Mouse (Mus musculus): ENCODE data around the gene Ckap4. TPM values are rescaled to one million over a fixed set of nuclear protein-coding genes. Genes with fewer than 3 reads are reported as not detected.

Ckap4 gene
- polyA plus RNA-seq, 1 experiment from 2014 or later, result 23.3 TPM

GRCm38 (mm10) chr10:84515512-84515950 lies 18.3 kb downstream of the Ckap4 start:
- Histone ChIP-seq H3K9me3 (ENCODE audit: control insufficient read depth) (no peaks in the 10 kb centered on the region), H3K36me3 (ENCODE audit: control insufficient read depth, insufficient read depth) (no peaks in the 10 kb centered on the region), H3K27ac (ENCODE audit: low read depth, low read length) (no peak overlapping the region), H3K4me3 (ENCODE audit: low read depth, low read length) (no peak overlapping the region), H3K4me1 (replicated peaks; ENCODE audit: control insufficient read depth, insufficient read depth, low read length) (no peaks in the 10 kb centered on the region), H3K27me3 (replicated peaks; ENCODE audit: control insufficient read depth, insufficient read depth, low read length) (no peaks in the 10 kb centered on the region), H3K4me2 (replicated peaks; ENCODE audit: low read depth) (no peak overlapping the region), H3K9ac (ENCODE audit: low read depth, low read length) (no peak overlapping the region)
- TF ChIP-seq CTCF (IDR thresholded peaks at IDR 0.05; ENCODE audit: low read depth), result peak; percentile 90
- 24% methylated on average over 3 of the region's 3 CpGs for WGBS
- 0 out of 2 replicates have a peak, but pooled peaks have one; percentile 19 for ATAC-seq

GRCm38 (mm10) chr10:84514038-84514578 lies 19.8 kb downstream of the Ckap4 start:
- Histone ChIP-seq H3K27ac (ENCODE audit: low read depth, low read length) (no peak overlapping the region), H3K4me2 (replicated peaks; ENCODE audit: low read depth) (no peak overlapping the region), H3K36me3 (ENCODE audit: control insufficient read depth, insufficient read depth) (no peaks in the 10 kb centered on the region), H3K9me3 (ENCODE audit: control insufficient read depth) (no peaks in the 10 kb centered on the region), H3K4me1 (replicated peaks; ENCODE audit: control insufficient read depth, insufficient read depth, low read length) (no peaks in the 10 kb centered on the region), H3K9ac (ENCODE audit: low read depth, low read length) (no peak overlapping the region), H3K4me3 (ENCODE audit: low read depth, low read length) (no peak overlapping the region), H3K27me3 (replicated peaks; ENCODE audit: control insufficient read depth, insufficient read depth, low read length) (no peaks in the 10 kb centered on the region)
- ATAC-seq, result no peak
- WGBS, result 43% methylated on average over 5 of the region's 5 CpGs
- peak; percentile 88 for TF ChIP-seq CTCF (IDR thresholded peaks at IDR 0.05; ENCODE audit: low read depth)

- H3K27ac ChIP-seq (ENCODE audit: low read depth, low read length), result no peak overlapping the region
- H3K36me3 ChIP-seq (ENCODE audit: control insufficient read depth, insufficient read depth), result no peaks in the 10 kb centered on the region
- H3K9me3 ChIP-seq (ENCODE audit: control insufficient read depth), result no peaks in the 10 kb centered on the region
- no peak overlapping the region for H3K4me2 ChIP-seq (replicated peaks; ENCODE audit: low read depth)
- H3K27me3 ChIP-seq (replicated peaks; ENCODE audit: control insufficient read depth, insufficient read depth, low read length), result no peaks in the 10 kb centered on the region
- H3K4me1 ChIP-seq (replicated peaks; ENCODE audit: control insufficient read depth, insufficient read depth, low read length), result no peaks in the 10 kb centered on the region
- H3K4me3 ChIP-seq (ENCODE audit: low read depth, low read length), result no peak overlapping the region
- ATAC-seq, result no peak
- no peak overlapping the region for H3K9ac ChIP-seq (ENCODE audit: low read depth, low read length)
- no peak for TF ChIP-seq CTCF (IDR thresholded peaks at IDR 0.05; ENCODE audit: low read depth)
Measured at GRCm38 (mm10) chr10:84512766-84513165, 21.1 kb downstream of the Ckap4 start.

GRCm38 (mm10) chr10:84508603-84509002 lies 25.3 kb downstream of the Ckap4 start:
- Histone ChIP-seq H3K4me2 (replicated peaks; ENCODE audit: low read depth) (no peak overlapping the region), H3K9me3 (ENCODE audit: control insufficient read depth) (no peaks in the 10 kb centered on the region), H3K4me1 (replicated peaks; ENCODE audit: control insufficient read depth, insufficient read depth, low read length) (no peaks in the 10 kb centered on the region), H3K4me3 (ENCODE audit: low read depth, low read length) (no peak overlapping the region), H3K9ac (ENCODE audit: low read depth, low read length) (no peak overlapping the region), H3K36me3 (ENCODE audit: control insufficient read depth, insufficient read depth) (no peaks in the 10 kb centered on the region), H3K27me3 (replicated peaks; ENCODE audit: control insufficient read depth, insufficient read depth, low read length) (no peaks in the 10 kb centered on the region), H3K27ac (ENCODE audit: low read depth, low read length) (no peak overlapping the region)
- no peak for TF ChIP-seq CTCF (IDR thresholded peaks at IDR 0.05; ENCODE audit: low read depth)
- ATAC-seq, result no peak
- WGBS, result 85% methylated on average over 1 of the region's 1 CpGs

- H3K27ac ChIP-seq (ENCODE audit: low read depth, low read length), result no peak overlapping the region
- no peaks in the 10 kb centered on the region for H3K9me3 ChIP-seq (ENCODE audit: control insufficient read depth)
- H3K9ac ChIP-seq (ENCODE audit: low read depth, low read length), result no peak overlapping the region
- ATAC-seq, result no peak
- no peaks in the 10 kb centered on the region for H3K36me3 ChIP-seq (ENCODE audit: control insufficient read depth, insufficient read depth)
- no peak for TF ChIP-seq CTCF (IDR thresholded peaks at IDR 0.05; ENCODE audit: low read depth)
- no peaks in the 10 kb centered on the region for H3K27me3 ChIP-seq (replicated peaks; ENCODE audit: control insufficient read depth, insufficient read depth, low read length)
- H3K4me3 ChIP-seq (ENCODE audit: low read depth, low read length), result no peak overlapping the region
- H3K4me1 ChIP-seq (replicated peaks; ENCODE audit: control insufficient read depth, insufficient read depth, low read length), result no peaks in the 10 kb centered on the region
- H3K4me2 ChIP-seq (replicated peaks; ENCODE audit: low read depth), result no peak overlapping the region
- 55% methylated on average over 2 of the region's 2 CpGs for WGBS
Measured at GRCm38 (mm10) chr10:84498867-84499266, 35.0 kb downstream of the Ckap4 start.

GRCm38 (mm10) chr10:84496805-84497204 lies 37.1 kb downstream of the Ckap4 start:
- no peaks in the 10 kb centered on the region for H3K9me3 ChIP-seq (ENCODE audit: control insufficient read depth)
- no peaks in the 10 kb centered on the region for H3K4me1 ChIP-seq (replicated peaks; ENCODE audit: control insufficient read depth, insufficient read depth, low read length)
- H3K27ac ChIP-seq (ENCODE audit: low read depth, low read length), result no peak overlapping the region
- ATAC-seq, result no peak
- no peak overlapping the region for H3K4me2 ChIP-seq (replicated peaks; ENCODE audit: low read depth)
- WGBS, result 85% methylated on average over 2 of the region's 2 CpGs
- no peak for TF ChIP-seq CTCF (IDR thresholded peaks at IDR 0.05; ENCODE audit: low read depth)
- no peaks in the 10 kb centered on the region for H3K27me3 ChIP-seq (replicated peaks; ENCODE audit: control insufficient read depth, insufficient read depth, low read length)
- no peaks in the 10 kb centered on the region for H3K36me3 ChIP-seq (ENCODE audit: control insufficient read depth, insufficient read depth)
- no peak overlapping the region for H3K4me3 ChIP-seq (ENCODE audit: low read depth, low read length)
- H3K9ac ChIP-seq (ENCODE audit: low read depth, low read length), result no peak overlapping the region

GRCm38 (mm10) chr10:84494432-84494831 lies 39.4 kb downstream of the Ckap4 start:
- H3K9me3 ChIP-seq (ENCODE audit: control insufficient read depth), result no peaks in the 10 kb centered on the region
- TF ChIP-seq CTCF (IDR thresholded peaks at IDR 0.05; ENCODE audit: low read depth), result no peak
- H3K4me1 ChIP-seq (replicated peaks; ENCODE audit: control insufficient read depth, insufficient read depth, low read length), result no peaks in the 10 kb centered on the region
- H3K36me3 ChIP-seq (ENCODE audit: control insufficient read depth, insufficient read depth), result no peaks in the 10 kb centered on the region
- H3K27me3 ChIP-seq (replicated peaks; ENCODE audit: control insufficient read depth, insufficient read depth, low read length), result 0 out of 2 replicates have a peak, but pooled peaks cover 3% of the 10 kb centered on the region
- H3K27ac ChIP-seq (ENCODE audit: low read depth, low read length), result no peak overlapping the region
- ATAC-seq, result no peak
- H3K4me2 ChIP-seq (replicated peaks; ENCODE audit: low read depth), result no peak overlapping the region
- 76% methylated on average over 7 of the region's 7 CpGs for WGBS
- H3K9ac ChIP-seq (ENCODE audit: low read depth, low read length), result no peak overlapping the region
- H3K4me3 ChIP-seq (ENCODE audit: low read depth, low read length), result no peak overlapping the region
